ENCODE assay signal across 29 mouse cellular contexts in genomic region chr14:117478879-117479278, GRCm38 (mm10).
DNase-seq lines count a peak whose midpoint lies in the region; ATAC-seq lines count a peak whose summit lies in the region.
"Had no signal": no experiment of that assay in that cellular context is flagged by ENCODE, and none has a peak within 500 bp of the region (broad histone marks: within the 10 kb centered on the region; RNA-seq: fewer than 3 reads in every experiment).

No protein-coding gene starts in this region.

- DNase-seq in embryonic facial prominence, embryonic 14.5 days (ENCODE audit: low spot score): peak; percentile 36
- no peak for DNase-seq in embryonic facial prominence, embryonic 10.5 days (ENCODE audit: low spot score)
- peak; percentile 2 to 6 for DNase-seq in left cerebral cortex, postnatal 25 days (ENCODE audit: low spot score in 2 of 2)
- no peak for DNase-seq in left cerebral cortex, postnatal 36 days (ENCODE audit: low spot score in 2 of 2)
- DNase-seq in right cerebral cortex, adult 18-20 months: peak; percentile 23
- no peak for DNase-seq in right cerebral cortex, postnatal 14 days
- peak; percentile 36 for DNase-seq in brain, adult 2 months (ENCODE audit: low read depth, low spot score)
- DNase-seq in adrenal gland, postnatal 14 days: no peak
- DNase-seq: adrenal gland, postnatal 10 days; cerebellum, adult 18-20 months; gastrocnemius, adult 2 months; gastrocnemius, postnatal 36 days; heart, postnatal 36 days; kidney, adult 9 months; kidney, postnatal 10 days; layer of hippocampus, adult 9-11 months; lung, embryonic 14.5 days; lung, postnatal 14 days; right cerebral cortex, postnatal 4 days; thymus, adult 18-20 months; thymus, postnatal 36 days had no signal

- H3K4me2 ChIP-seq in embryonic facial prominence, embryonic 14.5 days (ENCODE audit: low read depth, low read length): no peak overlapping the region
- H3K4me2 ChIP-seq: heart, embryonic 13.5 days; hindbrain, embryonic 13.5 days; limb, embryonic 12.5 days; liver, embryonic 15.5 days; lung, embryonic 14.5 days; midbrain, embryonic 15.5 days had no signal

- 61% methylated on average over 3 of the region's 3 CpGs for WGBS in embryonic facial prominence, embryonic 14.5 days
- 90% methylated on average over 3 of the region's 3 CpGs for WGBS in embryonic facial prominence, embryonic 10.5 days

- no peaks in the 10 kb centered on the region for H3K9me3 ChIP-seq in embryonic facial prominence, embryonic 14.5 days (ENCODE audit: control insufficient read depth, low read length)
- H3K9me3 ChIP-seq in embryonic facial prominence, embryonic 10.5 days: no peaks in the 10 kb centered on the region
- H3K9me3 ChIP-seq: heart, embryonic 13.5 days; hindbrain, embryonic 13.5 days; limb, embryonic 12.5 days; liver, embryonic 15.5 days; midbrain, embryonic 15.5 days had no signal

- no peaks in the 10 kb centered on the region for H3K27me3 ChIP-seq in embryonic facial prominence, embryonic 14.5 days (replicated peaks; ENCODE audit: control insufficient read depth, insufficient read depth, low read length)
- no peaks in the 10 kb centered on the region for H3K27me3 ChIP-seq in embryonic facial prominence, embryonic 10.5 days (replicated peaks; ENCODE audit: low read depth, poor library complexity, severe bottlenecking)
- H3K27me3 ChIP-seq: heart, embryonic 13.5 days; hindbrain, embryonic 13.5 days; limb, embryonic 12.5 days; liver, embryonic 15.5 days; midbrain, embryonic 15.5 days had no signal

- intact Hi-C loops in left cerebral cortex, postnatal 25 days (cut with DNase I): no loop called here
- intact Hi-C loops in left cerebral cortex, postnatal 36 days (cut with DNase I): no loop called here

- H3K9ac ChIP-seq in embryonic facial prominence, embryonic 14.5 days (ENCODE audit: low read depth, low read length): no peak overlapping the region
- H3K9ac ChIP-seq: heart, embryonic 13.5 days; hindbrain, embryonic 13.5 days; limb, embryonic 12.5 days; liver, embryonic 15.5 days; lung, embryonic 14.5 days; midbrain, embryonic 15.5 days had no signal

- H3K36me3 ChIP-seq in embryonic facial prominence, embryonic 14.5 days (ENCODE audit: control insufficient read depth, insufficient read depth, low read length): no peaks in the 10 kb centered on the region
- no peaks in the 10 kb centered on the region for H3K36me3 ChIP-seq in embryonic facial prominence, embryonic 10.5 days (replicated peaks)
- H3K36me3 ChIP-seq: heart, embryonic 13.5 days; hindbrain, embryonic 13.5 days; limb, embryonic 12.5 days; liver, embryonic 15.5 days; midbrain, embryonic 15.5 days had no signal

- ATAC-seq in embryonic facial prominence, embryonic 14.5 days (ENCODE audit: low read depth): peak; percentile 53; the same call in 1 of the 2 replicates
- ATAC-seq: forebrain, embryonic 16.5 days; intestine, postnatal 0 days; midbrain, embryonic 15.5 days had no signal

- no peak overlapping the region for H3K4me3 ChIP-seq in embryonic facial prominence, embryonic 14.5 days (ENCODE audit: low read depth, low read length)
- H3K4me3 ChIP-seq in embryonic facial prominence, embryonic 10.5 days: no peak overlapping the region
- H3K4me3 ChIP-seq: gastrocnemius, adult 2 months; heart, embryonic 13.5 days; hindbrain, embryonic 13.5 days; limb, embryonic 12.5 days; liver, embryonic 15.5 days; midbrain, embryonic 15.5 days had no signal

- no peak overlapping the region for H3K27ac ChIP-seq in embryonic facial prominence, embryonic 14.5 days (replicated peaks; ENCODE audit: low read depth, low read length)
- no peak overlapping the region for H3K27ac ChIP-seq in embryonic facial prominence, embryonic 10.5 days (replicated peaks)
- H3K27ac ChIP-seq: gastrocnemius, adult 2 months; heart, embryonic 13.5 days; hindbrain, embryonic 13.5 days; limb, embryonic 12.5 days; liver, embryonic 15.5 days; midbrain, embryonic 15.5 days; stomach, postnatal 0 days had no signal

- no peaks in the 10 kb centered on the region for H3K4me1 ChIP-seq in embryonic facial prominence, embryonic 14.5 days (ENCODE audit: control insufficient read depth, insufficient read depth, low read length)
- no peaks in the 10 kb centered on the region for H3K4me1 ChIP-seq in embryonic facial prominence, embryonic 10.5 days
- H3K4me1 ChIP-seq: limb, embryonic 12.5 days; liver, embryonic 15.5 days; midbrain, embryonic 15.5 days had no signal

Comparison
In these comparisons a context has a peak if more than half of its experiments do, and no peak if none do; other contexts are left out.
1. DNase-seq: peak in embryonic facial prominence, embryonic 14.5 days (single experiment), left cerebral cortex, postnatal 25 days (2 of 2), right cerebral cortex, adult 18-20 months (single experiment) and brain, adult 2 months (single experiment); none in embryonic facial prominence, embryonic 10.5 days (single experiment), left cerebral cortex, postnatal 36 days (0 of 2), right cerebral cortex, postnatal 14 days (single experiment) and adrenal gland, postnatal 14 days (single experiment).